Mouse (Mus musculus) right cerebral cortex, adult 2 months (tissue): ENCODE results near the gene Nsmce4a.
A peak's percentile ranks its signal among the peaks of the same experiment; 100 is the strongest.

ENCODE experiments used
- DNase-seq, 2 experiments: peaks; one replicate each; pipeline ENCODE4 v3.0.0; 2021 to 2022; ENCODE audit warnings: low spot score in 2 of 2

Nsmce4a gene

DNA sequence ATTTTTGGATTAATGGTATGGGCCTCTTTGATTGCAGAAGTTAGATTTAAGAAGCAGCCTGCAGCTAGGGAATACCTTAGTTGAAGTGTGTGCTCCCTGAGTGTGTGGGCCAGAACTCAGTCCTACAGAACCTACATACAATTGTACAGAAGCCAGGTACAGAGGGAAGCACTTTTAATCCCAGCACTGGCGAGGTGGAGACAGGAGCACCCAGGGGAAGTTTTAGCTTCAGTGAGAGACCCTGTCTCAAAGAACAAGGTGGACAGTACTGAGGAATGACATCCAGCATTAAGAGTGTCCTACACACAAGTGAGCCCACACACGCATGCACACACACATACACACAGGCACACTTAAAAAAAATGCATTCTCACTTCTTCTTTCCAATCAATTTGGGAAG lies 5.1 kb upstream of the Nsmce4a start:
- no peak for DNase-seq

- no peak for DNase-seq
Observed at GRCm38 (mm10) chr7:130577388-130578003, 4.6 kb upstream of the Nsmce4a start, which contains the start of gene Tacc2. Gene Tacc2 (plus strand): TSS chr7:130577438.

- no peak for DNase-seq
Observed at GRCm38 (mm10) chr7:130576981-130577380, 4.1 kb upstream of the Nsmce4a start.

GRCm38 (mm10) chr7:130574211-130574991 lies 1.5 kb upstream of the Nsmce4a start:
- no peak for DNase-seq

DNA sequence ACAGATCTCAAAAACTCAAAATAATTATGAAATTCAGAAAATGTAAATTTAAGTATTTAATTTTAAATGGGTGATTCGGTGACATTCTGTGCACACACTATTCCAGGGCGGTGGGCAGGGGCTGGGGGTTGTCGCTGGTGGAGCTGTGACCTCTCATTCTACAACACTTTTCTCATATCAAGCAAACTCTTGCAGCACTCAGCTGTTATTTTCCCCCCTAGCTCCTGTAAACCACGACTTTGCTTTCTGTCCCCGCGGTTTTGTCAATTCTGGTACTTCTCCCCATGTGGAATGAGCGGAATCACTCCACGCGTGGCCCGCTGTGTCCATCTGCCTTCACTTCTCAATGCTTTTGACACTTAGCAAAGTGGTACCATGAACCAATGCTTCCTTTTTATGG lies 828 bp upstream of the Nsmce4a start:
- DNase-seq = no peak

DNA sequence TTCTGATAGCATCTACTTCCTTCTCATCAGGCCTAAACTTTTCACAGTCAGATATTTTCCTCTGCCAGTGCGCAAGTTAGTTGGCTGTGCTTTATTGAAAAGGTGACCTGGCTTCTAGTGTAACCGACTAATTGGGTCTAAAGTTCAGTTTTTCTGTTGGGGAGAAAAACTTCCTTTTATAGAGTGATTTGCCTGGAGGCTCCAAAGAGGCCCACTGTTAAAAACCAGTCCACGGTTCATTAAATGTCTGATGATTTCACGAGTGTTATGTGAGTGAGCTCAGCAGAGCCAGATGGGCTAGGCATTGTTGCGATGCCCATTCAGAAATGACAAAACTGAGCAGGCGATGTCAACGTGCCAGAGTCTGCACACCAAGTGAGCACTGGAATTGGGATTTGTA lies 2.4 kb downstream of the Nsmce4a start:
- no peak for DNase-seq

- DNase-seq = no peak
Observed at GRCm38 (mm10) chr7:130568783-130569436, 4.0 kb downstream of the Nsmce4a start.

DNA sequence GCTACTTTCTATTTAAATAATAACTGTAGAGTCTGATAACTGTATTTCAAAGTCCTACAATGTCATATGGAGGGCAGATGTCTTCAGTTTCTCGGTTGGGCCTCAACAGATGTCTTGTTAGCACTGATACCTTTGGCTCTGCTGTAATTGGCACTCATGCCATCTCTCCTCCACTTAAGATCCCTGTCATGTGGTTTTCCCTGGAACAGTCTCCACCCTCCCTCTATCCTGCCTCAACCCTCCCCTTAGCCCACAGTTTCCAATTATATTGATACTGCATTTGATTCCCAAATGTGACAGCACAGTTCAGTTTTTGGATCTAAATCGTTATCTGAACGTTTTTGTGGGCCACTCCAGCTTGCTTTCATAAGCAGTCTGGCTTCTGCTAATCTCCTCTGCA lies 8.3 kb downstream of the Nsmce4a start:
- DNase-seq = no peak

DNA sequence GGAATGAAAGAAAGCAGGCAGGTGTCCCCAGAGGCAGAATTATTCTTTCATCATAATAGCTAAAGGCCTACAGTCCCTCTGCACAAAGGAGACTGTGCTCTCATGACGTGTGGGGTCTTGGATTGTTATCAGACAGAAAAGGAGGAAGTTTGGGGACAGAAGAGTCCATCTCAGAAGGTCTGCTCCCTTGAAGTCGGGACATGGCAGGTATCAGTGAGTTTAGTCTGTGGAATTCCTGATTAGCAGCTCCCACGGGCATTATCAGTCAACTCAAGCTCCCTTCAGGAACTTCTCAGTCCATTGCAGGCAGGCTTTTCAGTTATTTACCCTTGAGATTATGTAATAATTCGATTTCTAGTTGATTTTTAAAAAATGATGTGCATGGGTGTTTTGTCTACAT lies 9.0 kb downstream of the Nsmce4a start:
- no peak for DNase-seq

DNA sequence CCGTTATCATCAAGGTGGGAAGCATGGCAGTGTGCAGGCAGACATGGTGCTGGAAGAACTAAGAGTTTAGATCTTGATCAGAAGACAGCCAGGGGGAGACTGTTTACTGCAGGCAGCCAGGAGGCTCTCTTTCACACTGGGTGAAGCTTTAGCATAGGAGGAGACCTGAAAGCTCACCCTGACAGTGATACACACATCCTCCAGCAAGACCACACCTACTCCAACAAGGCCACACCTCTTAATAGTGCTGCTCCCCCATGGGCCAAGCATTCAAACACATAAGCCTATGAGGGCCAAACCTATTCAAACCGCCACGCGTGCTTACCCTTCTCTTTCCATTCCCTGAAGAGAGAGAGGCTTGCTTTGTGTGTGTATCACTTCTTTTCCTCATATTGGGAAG lies 9.6 kb downstream of the Nsmce4a start:
- DNase-seq = no peak

- DNase-seq = no peak
Observed at GRCm38 (mm10) chr7:130560933-130561332, 12.0 kb downstream of the Nsmce4a start.

GRCm38 (mm10) chr7:130558592-130558991 lies 14.3 kb downstream of the Nsmce4a start:
- DNase-seq = no peak

- DNase-seq = no peak
Observed at GRCm38 (mm10) chr7:130555597-130555996, 17.3 kb downstream of the Nsmce4a start.

DNA sequence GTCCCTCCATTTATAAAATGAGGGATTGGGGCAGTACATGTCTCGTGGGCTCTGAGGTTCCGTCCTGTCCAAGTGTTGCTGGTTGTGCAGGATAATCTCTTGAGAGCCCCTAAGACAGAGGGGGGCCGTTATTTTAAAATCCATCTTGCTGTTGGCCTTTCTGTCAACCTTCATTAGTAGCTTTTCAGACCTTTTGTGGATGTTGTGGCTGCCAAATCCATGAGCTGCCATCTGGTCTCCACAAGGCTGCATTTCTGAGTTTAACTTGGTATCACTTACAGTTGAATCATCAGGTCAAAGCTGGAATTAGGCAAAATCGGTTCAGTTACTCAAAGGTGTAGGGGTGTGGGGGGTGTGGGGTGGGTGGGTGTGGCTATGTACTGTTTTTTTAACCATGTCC lies 19.6 kb downstream of the Nsmce4a start:
- DNase-seq = no peak

- no peak for DNase-seq
Observed at GRCm38 (mm10) chr7:130552780-130553179, 20.1 kb downstream of the Nsmce4a start.

DNA sequence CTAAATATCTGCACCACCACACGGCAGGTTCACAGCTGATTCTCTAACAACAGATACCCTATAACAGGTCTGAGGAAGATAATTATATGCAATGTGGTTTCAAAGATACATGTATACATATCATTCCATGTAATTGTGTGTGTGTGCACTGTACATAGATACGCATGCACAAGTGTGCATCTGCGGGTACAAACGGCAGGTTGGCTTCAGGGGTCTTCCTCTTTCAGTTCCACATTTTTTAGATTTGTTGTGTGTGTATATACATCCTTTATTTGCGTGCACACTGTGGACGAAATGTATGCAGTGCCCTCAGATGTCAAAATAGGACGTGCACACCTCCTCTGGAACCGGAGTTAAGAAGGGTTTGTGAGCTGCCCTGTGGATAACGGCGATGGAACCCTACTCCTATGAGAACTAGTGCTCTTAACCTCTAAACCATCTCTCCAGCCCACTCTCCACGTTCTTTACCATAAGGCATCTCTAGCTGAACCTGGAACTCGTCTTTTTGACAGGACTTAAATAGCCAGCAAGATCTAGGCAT lies 25.2 kb downstream of the Nsmce4a start:
- DNase-seq = no peak

- DNase-seq = peak; percentile 92
Observed at GRCm38 (mm10) chr7:130546791-130547484, 26.0 kb downstream of the Nsmce4a start.

- DNase-seq = no peak
Observed at GRCm38 (mm10) chr7:130546421-130546790, 26.5 kb downstream of the Nsmce4a start.

DNA sequence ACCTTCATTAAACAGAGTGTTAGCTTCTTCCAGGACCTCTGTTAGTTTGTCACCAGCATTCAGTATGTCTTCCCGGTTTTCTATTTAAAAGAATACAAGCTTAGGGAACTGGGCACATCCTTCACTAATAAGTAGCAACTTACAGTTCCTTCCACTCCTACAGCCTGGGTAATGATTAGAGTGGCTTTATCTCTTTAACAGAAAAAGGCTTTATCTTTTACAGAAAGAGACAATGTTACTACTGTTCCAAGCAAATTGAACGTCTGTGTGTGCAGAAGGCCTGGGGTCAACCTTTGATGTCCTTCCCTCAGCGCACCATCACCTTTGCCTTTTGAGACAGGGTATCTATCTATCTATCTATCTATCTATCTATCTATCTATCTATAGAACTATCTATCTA lies 27.0 kb downstream of the Nsmce4a start:
- DNase-seq = no peak

GRCm38 (mm10) chr7:130545401-130545800 lies 27.5 kb downstream of the Nsmce4a start:
- DNase-seq = no peak

DNA sequence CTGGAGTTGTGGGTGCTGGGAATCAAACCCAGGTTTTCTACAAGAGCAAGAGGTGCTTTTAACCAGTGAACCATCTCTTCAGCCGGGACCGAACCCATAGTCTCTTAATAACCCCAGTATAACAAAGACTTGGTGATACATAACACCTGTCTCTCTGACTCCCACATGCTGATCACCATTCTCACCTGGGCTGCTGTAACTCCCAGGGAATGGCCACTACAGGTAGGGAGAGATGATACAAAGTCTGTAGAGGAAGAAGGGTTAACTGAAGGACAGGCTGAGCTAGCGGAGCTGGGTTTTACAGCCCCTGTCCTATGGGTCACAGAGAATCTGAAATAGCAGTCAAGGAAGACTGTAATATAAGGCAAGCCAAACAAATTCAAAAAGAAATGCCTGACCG lies 29.7 kb downstream of the Nsmce4a start:
- no peak for DNase-seq

DNA sequence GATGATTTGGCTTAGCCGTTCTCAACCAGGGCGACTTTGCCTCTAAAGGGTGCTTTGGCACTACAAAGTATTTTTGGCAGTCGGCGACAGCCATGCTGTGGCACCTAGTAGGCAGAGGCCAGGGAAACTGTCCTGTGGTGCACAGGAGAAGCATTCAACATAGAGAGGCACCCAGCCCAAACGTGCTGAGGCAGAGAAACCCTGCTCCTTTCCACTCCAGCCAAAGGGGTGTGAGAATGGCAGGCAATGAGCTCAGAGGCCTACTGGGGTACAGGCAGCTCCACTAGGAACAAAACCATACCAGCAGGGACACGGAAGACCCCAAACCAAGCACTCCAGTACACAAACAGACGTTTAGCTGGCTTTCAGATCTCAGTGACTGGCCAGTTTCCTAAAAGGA lies 32.7 kb downstream of the Nsmce4a start:
- DNase-seq = no peak
